Mouse (Mus musculus): ENCODE data around the gene Arhgap42. TPM values are rescaled to one million over a fixed set of nuclear protein-coding genes. Genes with fewer than 3 reads are reported as not detected.

Gene Arhgap42
- polyA plus RNA-seq, 1 experiment from 2014 or later = 28.8 TPM

GRCm38 (mm10) chr9:9093096-9093495 lies 145.8 kb downstream of the Arhgap42 start:
- no peak overlapping the region for H3K4me2 ChIP-seq (ENCODE audit: low read depth, low read length)

GRCm38 (mm10) chr9:9083441-9083840 lies 155.5 kb downstream of the Arhgap42 start:
- no peak overlapping the region for H3K9ac ChIP-seq (ENCODE audit: low read depth, low read length)
- no peaks in the 10 kb centered on the region for H3K27me3 ChIP-seq (replicated peaks; ENCODE audit: control insufficient read depth, insufficient read depth, low read length)
- no peaks in the 10 kb centered on the region for H3K36me3 ChIP-seq (ENCODE audit: control insufficient read depth, insufficient read depth, low read length)
- 70% methylated on average over 2 of the region's 2 CpGs for WGBS
- no peak overlapping the region for H3K27ac ChIP-seq (replicated peaks; ENCODE audit: low read depth, low read length)
- no peak overlapping the region for H3K4me2 ChIP-seq (ENCODE audit: low read depth, low read length)
- ATAC-seq (ENCODE audit: low read depth) = no peak
- H3K4me1 ChIP-seq (ENCODE audit: control insufficient read depth, insufficient read depth, low read length) = no peaks in the 10 kb centered on the region
- H3K9me3 ChIP-seq (ENCODE audit: control insufficient read depth, low read length) = no peaks in the 10 kb centered on the region
- DNase-seq (ENCODE audit: low spot score) = no peak
- no peak overlapping the region for H3K4me3 ChIP-seq (ENCODE audit: low read depth, low read length)

More at GRCm38 (mm10) chr9:9093096-9093495, 145.8 kb downstream of the Arhgap42 start:
- peak; percentile 74 for ATAC-seq (ENCODE audit: low read depth)
- no peaks in the 10 kb centered on the region for H3K36me3 ChIP-seq (ENCODE audit: control insufficient read depth, insufficient read depth, low read length)
- H3K27ac ChIP-seq (replicated peaks; ENCODE audit: low read depth, low read length) = no peak overlapping the region
- 32% methylated on average over 1 of the region's 1 CpGs for WGBS
- H3K9me3 ChIP-seq (ENCODE audit: control insufficient read depth, low read length) = no peaks in the 10 kb centered on the region
- H3K27me3 ChIP-seq (replicated peaks; ENCODE audit: control insufficient read depth, insufficient read depth, low read length) = no peaks in the 10 kb centered on the region
- no peak overlapping the region for H3K4me3 ChIP-seq (ENCODE audit: low read depth, low read length)
- no peak overlapping the region for H3K9ac ChIP-seq (ENCODE audit: low read depth, low read length)
- DNase-seq (ENCODE audit: low spot score) = peak; percentile 66
- no peaks in the 10 kb centered on the region for H3K4me1 ChIP-seq (ENCODE audit: control insufficient read depth, insufficient read depth, low read length)

- Histone ChIP-seq H3K4me3 (ENCODE audit: low read depth, low read length) (no peak overlapping the region), H3K4me1 (ENCODE audit: control insufficient read depth, insufficient read depth, low read length) (no peaks in the 10 kb centered on the region), H3K27ac (replicated peaks; ENCODE audit: low read depth, low read length) (no peak overlapping the region), H3K27me3 (replicated peaks; ENCODE audit: control insufficient read depth, insufficient read depth, low read length) (no peaks in the 10 kb centered on the region), H3K9ac (ENCODE audit: low read depth, low read length) (no peak overlapping the region), H3K9me3 (ENCODE audit: control insufficient read depth, low read length) (0 out of 2 replicates have a peak, but pooled peaks cover 3% of the 10 kb centered on the region), H3K4me2 (ENCODE audit: low read depth, low read length) (no peak overlapping the region), H3K36me3 (ENCODE audit: control insufficient read depth, insufficient read depth, low read length) (peaks cover 13% of the 10 kb centered on the region; the same call in 1 of the 2 replicates)
- DNase-seq (ENCODE audit: low spot score) = no peak
- ATAC-seq (ENCODE audit: low read depth) = no peak
Observed at GRCm38 (mm10) chr9:9052920-9053319, 186.0 kb downstream of the Arhgap42 start.

- Histone ChIP-seq H3K4me1 (ENCODE audit: control insufficient read depth, insufficient read depth, low read length) (no peaks in the 10 kb centered on the region), H3K36me3 (ENCODE audit: control insufficient read depth, insufficient read depth, low read length) (peaks cover 5% of the 10 kb centered on the region; the same call in 1 of the 2 replicates), H3K4me3 (ENCODE audit: low read depth, low read length) (no peak overlapping the region), H3K9ac (ENCODE audit: low read depth, low read length) (no peak overlapping the region), H3K27me3 (replicated peaks; ENCODE audit: control insufficient read depth, insufficient read depth, low read length) (no peaks in the 10 kb centered on the region), H3K9me3 (ENCODE audit: control insufficient read depth, low read length) (no peaks in the 10 kb centered on the region), H3K4me2 (ENCODE audit: low read depth, low read length) (no peak overlapping the region), H3K27ac (replicated peaks; ENCODE audit: low read depth, low read length) (no peak overlapping the region)
- DNase-seq (ENCODE audit: low spot score) = peak; percentile 68
- ATAC-seq (ENCODE audit: low read depth) = no peak
- WGBS = 48% methylated on average over 5 of the region's 5 CpGs
Observed at GRCm38 (mm10) chr9:9051184-9051583, 187.7 kb downstream of the Arhgap42 start.

- no peaks in the 10 kb centered on the region for H3K27me3 ChIP-seq (replicated peaks; ENCODE audit: control insufficient read depth, insufficient read depth, low read length)
- no peaks in the 10 kb centered on the region for H3K9me3 ChIP-seq (ENCODE audit: control insufficient read depth, low read length)
- H3K36me3 ChIP-seq (ENCODE audit: control insufficient read depth, insufficient read depth, low read length) = peaks cover 17% of the 10 kb centered on the region; the same call in 1 of the 2 replicates
- no peak for ATAC-seq (ENCODE audit: low read depth)
- no peak overlapping the region for H3K9ac ChIP-seq (ENCODE audit: low read depth, low read length)
- 47% methylated on average over 3 of the region's 3 CpGs for WGBS
- H3K27ac ChIP-seq (replicated peaks; ENCODE audit: low read depth, low read length) = no peak overlapping the region
- H3K4me3 ChIP-seq (ENCODE audit: low read depth, low read length) = no peak overlapping the region
- DNase-seq (ENCODE audit: low spot score) = peak; percentile 48
- no peak overlapping the region for H3K4me2 ChIP-seq (ENCODE audit: low read depth, low read length)
- no peaks in the 10 kb centered on the region for H3K4me1 ChIP-seq (ENCODE audit: control insufficient read depth, insufficient read depth, low read length)
Observed at GRCm38 (mm10) chr9:9049202-9049601, 189.7 kb downstream of the Arhgap42 start.

GRCm38 (mm10) chr9:9041009-9041408 lies 197.9 kb downstream of the Arhgap42 start:
- Histone ChIP-seq H3K9me3 (ENCODE audit: control insufficient read depth, low read length) (no peaks in the 10 kb centered on the region), H3K27ac (replicated peaks; ENCODE audit: low read depth, low read length) (no peak overlapping the region), H3K27me3 (replicated peaks; ENCODE audit: control insufficient read depth, insufficient read depth, low read length) (no peaks in the 10 kb centered on the region), H3K36me3 (ENCODE audit: control insufficient read depth, insufficient read depth, low read length) (peaks cover 21% of the 10 kb centered on the region; the same call in 1 of the 2 replicates), H3K4me2 (ENCODE audit: low read depth, low read length) (no peak overlapping the region), H3K9ac (ENCODE audit: low read depth, low read length) (no peak overlapping the region), H3K4me1 (ENCODE audit: control insufficient read depth, insufficient read depth, low read length) (no peaks in the 10 kb centered on the region), H3K4me3 (ENCODE audit: low read depth, low read length) (no peak overlapping the region)
- WGBS = 92% methylated on average over 7 of the region's 7 CpGs
- ATAC-seq (ENCODE audit: low read depth) (no peak), DNase-seq (ENCODE audit: low spot score) (no peak)

- ATAC-seq (ENCODE audit: low read depth) (no peak), DNase-seq (ENCODE audit: low spot score) (peak; percentile 16)
- no peaks in the 10 kb centered on the region for H3K27me3 ChIP-seq (replicated peaks; ENCODE audit: control insufficient read depth, insufficient read depth, low read length)
- H3K9ac ChIP-seq (ENCODE audit: low read depth, low read length) = no peak overlapping the region
- H3K4me2 ChIP-seq (ENCODE audit: low read depth, low read length) = no peak overlapping the region
- WGBS = 70% methylated on average over 3 of the region's 3 CpGs
- H3K4me1 ChIP-seq (ENCODE audit: control insufficient read depth, insufficient read depth, low read length) = no peaks in the 10 kb centered on the region
- H3K9me3 ChIP-seq (ENCODE audit: control insufficient read depth, low read length) = no peaks in the 10 kb centered on the region
- no peak overlapping the region for H3K4me3 ChIP-seq (ENCODE audit: low read depth, low read length)
- H3K27ac ChIP-seq (replicated peaks; ENCODE audit: low read depth, low read length) = 0 out of 2 replicates have a peak overlapping the region, but pooled peaks have one; percentile 15
- peaks cover 26% of the 10 kb centered on the region; the same call in 1 of the 2 replicates for H3K36me3 ChIP-seq (ENCODE audit: control insufficient read depth, insufficient read depth, low read length)
Observed at GRCm38 (mm10) chr9:9037017-9037671, 201.8 kb downstream of the Arhgap42 start.

GRCm38 (mm10) chr9:9027904-9028303 lies 211.0 kb downstream of the Arhgap42 start:
- no peaks in the 10 kb centered on the region for H3K9me3 ChIP-seq (ENCODE audit: control insufficient read depth, low read length)
- H3K4me1 ChIP-seq (ENCODE audit: control insufficient read depth, insufficient read depth, low read length) = no peaks in the 10 kb centered on the region
- no peak for DNase-seq (ENCODE audit: low spot score)
- no peaks in the 10 kb centered on the region for H3K27me3 ChIP-seq (replicated peaks; ENCODE audit: control insufficient read depth, insufficient read depth, low read length)
- no peak overlapping the region for H3K9ac ChIP-seq (ENCODE audit: low read depth, low read length)
- no peak for ATAC-seq (ENCODE audit: low read depth)
- 69% methylated on average over 3 of the region's 3 CpGs for WGBS
- no peak overlapping the region for H3K4me3 ChIP-seq (ENCODE audit: low read depth, low read length)
- no peak overlapping the region for H3K4me2 ChIP-seq (ENCODE audit: low read depth, low read length)
- H3K36me3 ChIP-seq (ENCODE audit: control insufficient read depth, insufficient read depth, low read length) = peaks cover 28% of the 10 kb centered on the region
- peak overlapping the region; percentile 49 for H3K27ac ChIP-seq (replicated peaks; ENCODE audit: low read depth, low read length)

GRCm38 (mm10) chr9:9027445-9027844 lies 211.5 kb downstream of the Arhgap42 start:
- H3K9ac ChIP-seq (ENCODE audit: low read depth, low read length) = no peak overlapping the region
- ATAC-seq (ENCODE audit: low read depth) = no peak
- H3K4me3 ChIP-seq (ENCODE audit: low read depth, low read length) = no peak overlapping the region
- H3K27me3 ChIP-seq (replicated peaks; ENCODE audit: control insufficient read depth, insufficient read depth, low read length) = no peaks in the 10 kb centered on the region
- peak overlapping the region; percentile 49 for H3K27ac ChIP-seq (replicated peaks; ENCODE audit: low read depth, low read length)
- peaks cover 23% of the 10 kb centered on the region for H3K36me3 ChIP-seq (ENCODE audit: control insufficient read depth, insufficient read depth, low read length)
- no peak overlapping the region for H3K4me2 ChIP-seq (ENCODE audit: low read depth, low read length)
- WGBS = 9% methylated on average over 5 of the region's 5 CpGs
- no peaks in the 10 kb centered on the region for H3K4me1 ChIP-seq (ENCODE audit: control insufficient read depth, insufficient read depth, low read length)
- H3K9me3 ChIP-seq (ENCODE audit: control insufficient read depth, low read length) = no peaks in the 10 kb centered on the region
- peak; percentile 73 for DNase-seq (ENCODE audit: low spot score)
